Mouse (Mus musculus): ENCODE measurements around the gene Echdc2.

The Echdc2 gene

GRCm38 (mm10) chr4:108199236-108199635 is 34.0 kb downstream of the Echdc2 start:
- no peak for DNase-seq (ENCODE audit: low spot score)

- no peak for DNase-seq (ENCODE audit: low spot score)
These were observed 39.4 kb downstream of the Echdc2 start for GRCm38 (mm10) chr4:108204629-108205028.

GRCm38 (mm10) chr4:108213023-108213422 is 47.8 kb downstream of the Echdc2 start:
- no peak for DNase-seq (ENCODE audit: low spot score)

GRCm38 (mm10) chr4:108217332-108218179 is 52.3 kb downstream of the Echdc2 start, which contains the start of gene Zyg11a:
Gene Zyg11a (minus strand): TSS chr4:108218048.
- peak; percentile 82 for DNase-seq (ENCODE audit: low spot score)

- DNase-seq (ENCODE audit: low spot score), result peak; percentile 65
These were observed 53.8 kb downstream of the Echdc2 start for GRCm38 (mm10) chr4:108219019-108219418.

GRCm38 (mm10) chr4:108222507-108222906 is 57.3 kb downstream of the Echdc2 start:
- no peak for DNase-seq (ENCODE audit: low spot score)

GRCm38 (mm10) chr4:108225341-108225872 is 60.2 kb downstream of the Echdc2 start:
- DNase-seq (ENCODE audit: low spot score), result peak; percentile 32

All from testis, postnatal 14 days (tissue).